Mouse (Mus musculus): Measurements from ENCODE around the gene Plpp3. TPM values are rescaled to one million over a fixed set of nuclear protein-coding genes. Genes with fewer than 3 reads are reported as not detected.

Gene Plpp3
- polyA plus RNA-seq, 1 experiment from 2014 or later = 70.9 TPM

DNA sequence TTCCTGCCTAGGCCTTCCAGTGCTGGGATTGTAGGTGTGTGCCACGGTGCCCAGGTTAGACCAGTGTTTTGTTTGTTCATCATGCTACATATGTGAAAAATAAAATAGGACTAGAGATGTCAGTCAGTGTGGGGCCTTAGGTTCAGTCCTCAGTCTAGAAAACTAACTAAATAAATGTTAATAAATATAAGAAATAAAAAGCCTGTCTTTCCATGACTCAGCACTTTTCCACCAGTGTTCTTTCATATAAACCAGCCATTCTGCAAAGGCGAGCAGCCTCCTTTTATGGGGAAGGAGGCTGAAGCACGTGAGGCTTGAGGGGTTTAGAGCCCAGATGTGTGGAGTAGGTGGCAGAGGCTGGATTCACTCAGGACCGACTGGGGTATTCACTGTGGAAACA, 50.5 kb downstream of the Plpp3 start:
- Histone ChIP-seq H3K36me3 (peaks cover 37% of the 10 kb centered on the region), H3K27me3 (no peaks in the 10 kb centered on the region), H3K9ac (no peak overlapping the region), H3K4me1 (replicated peaks) (peaks cover 47% of the 10 kb centered on the region), H3K4me2 (no peak overlapping the region), H3K27ac (replicated peaks) (no peak overlapping the region), H3K4me3 (no peak overlapping the region), H3K9me3 (no peaks in the 10 kb centered on the region)
- WGBS = 87% methylated on average over 4 of the region's 4 CpGs
- no peak for ATAC-seq (ENCODE audit: low read depth)

DNA sequence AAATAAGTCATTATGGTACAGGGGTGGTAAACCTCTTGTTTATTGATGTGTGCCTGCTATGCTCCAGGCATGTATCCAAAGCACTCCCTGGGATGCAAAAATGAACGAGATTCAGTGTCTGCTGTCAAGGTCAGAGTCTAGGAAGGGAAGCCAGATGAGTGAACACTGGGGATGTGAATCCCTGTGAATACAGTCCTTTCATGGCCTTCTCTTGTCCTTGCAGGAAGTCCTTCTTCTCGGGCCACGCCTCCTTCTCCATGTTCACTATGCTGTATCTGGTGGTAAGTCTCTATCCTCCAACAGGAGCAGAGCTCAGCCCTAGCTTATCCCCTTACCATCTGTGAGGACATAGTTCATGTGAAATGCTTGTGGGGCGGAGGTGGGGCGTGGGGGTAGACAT, 51.8 kb downstream of the Plpp3 start:
- no peaks in the 10 kb centered on the region for H3K27me3 ChIP-seq
- peaks cover 40% of the 10 kb centered on the region for H3K36me3 ChIP-seq
- H3K9me3 ChIP-seq = no peaks in the 10 kb centered on the region
- H3K4me1 ChIP-seq (replicated peaks) = peaks cover 36% of the 10 kb centered on the region
- no peak overlapping the region for H3K27ac ChIP-seq (replicated peaks)
- H3K4me2 ChIP-seq = no peak overlapping the region
- 88% methylated on average over 5 of the region's 5 CpGs for WGBS
- no peak for ATAC-seq (ENCODE audit: low read depth)
- H3K4me3 ChIP-seq = no peak overlapping the region
- H3K9ac ChIP-seq = no peak overlapping the region

- Histone ChIP-seq H3K9ac (no peak overlapping the region), H3K4me2 (no peak overlapping the region), H3K9me3 (no peaks in the 10 kb centered on the region), H3K36me3 (peaks cover 39% of the 10 kb centered on the region), H3K27me3 (no peaks in the 10 kb centered on the region), H3K27ac (replicated peaks) (no peak overlapping the region), H3K4me3 (no peak overlapping the region), H3K4me1 (replicated peaks) (no peaks in the 10 kb centered on the region)
- no peak for ATAC-seq (ENCODE audit: low read depth)
Observed at GRCm38 (mm10) chr4:105213314-105213713, 56.2 kb downstream of the Plpp3 start.

DNA sequence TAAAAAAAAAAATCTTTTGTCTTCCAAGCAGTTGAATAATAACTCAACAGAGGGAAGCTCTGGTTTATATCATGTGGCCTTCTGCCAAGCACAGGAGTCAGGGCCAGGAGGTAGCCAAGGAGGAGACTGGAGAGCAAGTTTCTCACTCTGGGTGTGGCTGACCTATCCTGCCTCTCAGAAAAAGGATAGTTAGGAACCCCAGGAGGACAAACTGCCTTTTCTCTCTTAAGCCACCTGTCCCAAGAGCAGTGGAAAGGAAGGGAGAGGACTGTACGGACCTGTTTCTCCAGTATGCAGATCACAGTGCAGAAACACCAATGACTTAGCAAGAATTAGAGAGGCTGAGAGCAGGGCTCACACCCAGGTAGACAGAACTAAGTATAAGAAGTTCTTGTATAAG, 57.3 kb downstream of the Plpp3 start:
- H3K9ac ChIP-seq = no peak overlapping the region
- no peak overlapping the region for H3K4me3 ChIP-seq
- no peaks in the 10 kb centered on the region for H3K9me3 ChIP-seq
- H3K27me3 ChIP-seq = no peaks in the 10 kb centered on the region
- no peak for ATAC-seq (ENCODE audit: low read depth)
- H3K4me2 ChIP-seq = no peak overlapping the region
- WGBS = 91% methylated on average over 1 of the region's 1 CpGs
- no peak overlapping the region for H3K27ac ChIP-seq (replicated peaks)
- H3K36me3 ChIP-seq = peaks cover 31% of the 10 kb centered on the region
- H3K4me1 ChIP-seq (replicated peaks) = no peaks in the 10 kb centered on the region

- H3K27ac ChIP-seq (replicated peaks) = no peak overlapping the region; the same call in 1 of the 2 replicates
- 72% methylated on average over 12 of the region's 12 CpGs for WGBS
- H3K9me3 ChIP-seq = no peaks in the 10 kb centered on the region
- H3K4me2 ChIP-seq = no peak overlapping the region
- no peak overlapping the region for H3K9ac ChIP-seq
- H3K4me3 ChIP-seq = no peak overlapping the region
- H3K27me3 ChIP-seq = no peaks in the 10 kb centered on the region
- H3K36me3 ChIP-seq = peaks cover 30% of the 10 kb centered on the region
- no peak for ATAC-seq (ENCODE audit: low read depth)
- peaks cover 6% of the 10 kb centered on the region; the same call in 1 of the 2 replicates for H3K4me1 ChIP-seq (replicated peaks)
Observed at GRCm38 (mm10) chr4:105215726-105216410, 58.7 kb downstream of the Plpp3 start.

DNA sequence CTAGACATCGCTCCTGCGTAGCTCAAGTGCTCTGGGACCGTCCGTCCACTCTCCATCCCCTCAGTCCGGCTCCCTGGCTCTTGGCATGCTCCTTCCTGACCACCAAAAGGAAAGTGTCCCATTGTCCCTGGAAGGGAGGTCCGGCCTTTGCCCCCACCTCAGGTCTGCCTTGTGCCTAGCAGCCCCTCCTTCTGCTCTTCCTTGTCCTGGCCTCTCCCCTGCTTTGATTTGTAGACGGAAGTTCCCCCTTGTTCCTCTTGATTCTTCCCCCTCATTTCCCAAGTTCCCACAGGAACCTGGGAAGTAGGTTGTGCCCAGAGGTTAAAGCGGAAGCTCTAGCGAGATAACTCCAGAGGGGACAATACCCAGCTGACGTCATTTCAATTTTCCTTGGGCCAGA, 61.1 kb downstream of the Plpp3 start:
- peaks cover 28% of the 10 kb centered on the region for H3K36me3 ChIP-seq

GRCm38 (mm10) chr4:105219316-105219715, 62.2 kb downstream of the Plpp3 start:
- ATAC-seq (ENCODE audit: low read depth) = no peak; the same call in 1 of the 2 replicates
- H3K4me3 ChIP-seq = no peak overlapping the region
- no peak overlapping the region for H3K9ac ChIP-seq
- H3K4me2 ChIP-seq = no peak overlapping the region
- WGBS = 87% methylated on average over 13 of the region's 13 CpGs
- H3K36me3 ChIP-seq = peaks cover 37% of the 10 kb centered on the region
- peaks cover 14% of the 10 kb centered on the region for H3K4me1 ChIP-seq (replicated peaks)
- no peaks in the 10 kb centered on the region for H3K9me3 ChIP-seq
- H3K27me3 ChIP-seq = no peaks in the 10 kb centered on the region
- no peak overlapping the region for H3K27ac ChIP-seq (replicated peaks)

More for the DNA sequence above, 61.1 kb downstream of the Plpp3 start:
- Histone ChIP-seq H3K9ac (no peak overlapping the region), H3K27me3 (no peaks in the 10 kb centered on the region), H3K27ac (replicated peaks) (no peak overlapping the region), H3K4me1 (replicated peaks) (peaks cover 6% of the 10 kb centered on the region; the same call in 1 of the 2 replicates), H3K9me3 (no peaks in the 10 kb centered on the region), H3K4me3 (no peak overlapping the region), H3K4me2 (no peak overlapping the region)
- ATAC-seq (ENCODE audit: low read depth) = no peak
- 75% methylated on average over 10 of the region's 10 CpGs for WGBS

DNA sequence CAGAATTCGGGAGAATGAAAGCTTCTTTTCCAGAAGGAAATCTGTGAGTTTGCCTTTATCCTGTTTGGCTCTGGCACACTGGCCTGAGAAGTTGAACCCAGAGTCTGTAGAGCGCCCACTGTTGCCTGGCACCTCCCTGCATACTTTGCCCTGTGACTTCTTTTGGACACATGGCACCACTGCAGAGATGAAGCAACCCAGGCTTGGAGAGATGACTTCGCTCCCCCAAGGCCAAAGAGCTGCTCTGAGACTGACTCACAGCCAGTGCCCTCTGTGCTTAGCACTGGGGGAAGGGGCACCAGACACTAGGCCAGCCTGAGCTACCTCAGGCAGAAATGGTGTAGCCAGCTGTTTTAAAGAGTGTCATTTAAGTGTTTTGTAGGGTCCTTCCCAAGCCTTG, 63.7 kb downstream of the Plpp3 start:
- Histone ChIP-seq H3K27me3 (no peaks in the 10 kb centered on the region), H3K4me1 (replicated peaks) (peaks cover 20% of the 10 kb centered on the region), H3K27ac (replicated peaks) (no peak overlapping the region), H3K9me3 (no peaks in the 10 kb centered on the region), H3K36me3 (peaks cover 38% of the 10 kb centered on the region), H3K9ac (no peak overlapping the region), H3K4me3 (no peak overlapping the region), H3K4me2 (no peak overlapping the region)
- no peak for ATAC-seq (ENCODE audit: low read depth)
- 91% methylated on average over 3 of the region's 3 CpGs for WGBS

DNA sequence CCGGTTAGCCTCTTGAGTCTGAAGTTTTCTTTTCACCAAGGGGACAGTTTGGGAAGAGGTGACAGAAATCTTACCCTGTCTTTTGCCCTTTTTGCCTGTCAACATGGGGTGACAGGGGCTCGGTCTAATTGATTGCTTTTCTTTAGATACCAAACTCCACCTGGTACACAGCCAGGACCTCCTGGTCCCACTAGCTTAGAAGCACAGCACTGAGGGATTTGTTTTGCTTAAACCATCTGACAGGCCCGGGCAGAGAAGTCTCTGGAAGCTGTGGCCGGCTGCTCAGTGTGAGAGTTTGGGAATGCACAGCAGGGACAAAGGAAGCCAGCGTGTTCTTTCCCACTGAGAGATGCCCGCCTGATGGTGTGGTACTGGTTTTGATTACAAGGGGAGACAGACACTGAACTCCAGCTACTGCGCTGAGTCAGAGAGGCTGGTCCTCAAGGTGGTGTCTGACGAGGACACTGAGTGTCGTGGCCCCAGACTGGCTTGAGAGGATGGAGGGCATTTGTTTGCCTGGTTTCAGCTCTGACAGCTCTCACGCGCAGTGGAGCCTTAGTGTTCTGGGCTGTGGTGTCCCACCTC, 64.2 kb downstream of the Plpp3 start:
- Histone ChIP-seq H3K4me1 (replicated peaks) (peaks cover 20% of the 10 kb centered on the region), H3K27me3 (no peaks in the 10 kb centered on the region), H3K9ac (no peak overlapping the region), H3K36me3 (peaks cover 39% of the 10 kb centered on the region), H3K9me3 (no peaks in the 10 kb centered on the region), H3K27ac (replicated peaks) (no peak overlapping the region), H3K4me2 (no peak overlapping the region), H3K4me3 (no peak overlapping the region)
- ATAC-seq (ENCODE audit: low read depth) = no peak
- WGBS = 80% methylated on average over 11 of the region's 11 CpGs

- ATAC-seq (ENCODE audit: low read depth) = no peak
- Histone ChIP-seq H3K4me2 (no peak overlapping the region), H3K27me3 (no peaks in the 10 kb centered on the region), H3K27ac (replicated peaks) (no peak overlapping the region), H3K4me1 (replicated peaks) (peaks cover 20% of the 10 kb centered on the region), H3K36me3 (peaks cover 58% of the 10 kb centered on the region), H3K9ac (no peak overlapping the region), H3K4me3 (no peak overlapping the region), H3K9me3 (no peaks in the 10 kb centered on the region)
- 90% methylated on average over 5 of the region's 5 CpGs for WGBS
Observed at GRCm38 (mm10) chr4:105223101-105223924, 66.2 kb downstream of the Plpp3 start.

DNA sequence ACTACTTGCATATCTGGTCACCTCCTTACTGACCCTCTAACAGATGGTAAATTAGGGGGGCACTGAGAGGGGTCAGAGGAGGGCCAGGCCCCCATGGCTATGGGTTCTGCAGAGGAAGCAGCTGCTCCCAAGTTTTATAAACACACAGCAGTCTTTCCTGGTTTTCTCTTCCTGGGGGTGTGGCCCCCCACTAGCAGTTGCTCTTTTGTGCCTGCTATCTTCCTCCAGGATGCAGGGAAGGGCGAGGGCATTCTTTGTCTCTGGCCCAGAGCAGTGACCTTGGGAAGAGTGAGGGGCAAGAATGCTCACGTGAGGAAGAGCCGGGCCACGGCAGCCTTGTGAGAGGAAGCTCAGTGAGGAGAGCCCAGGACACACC, 66.8 kb downstream of the Plpp3 start:
- Histone ChIP-seq H3K4me2 (no peak overlapping the region), H3K27me3 (no peaks in the 10 kb centered on the region), H3K36me3 (peaks cover 60% of the 10 kb centered on the region), H3K9me3 (no peaks in the 10 kb centered on the region), H3K27ac (replicated peaks) (no peak overlapping the region), H3K9ac (no peak overlapping the region), H3K4me3 (no peak overlapping the region), H3K4me1 (replicated peaks) (peaks cover 20% of the 10 kb centered on the region)
- ATAC-seq (ENCODE audit: low read depth) = no peak
- WGBS = 42% methylated on average over 4 of the region's 4 CpGs

GRCm38 (mm10) chr4:105225512-105225911, 68.4 kb downstream of the Plpp3 start:
- peaks cover 61% of the 10 kb centered on the region for H3K36me3 ChIP-seq
- WGBS = 73% methylated on average over 2 of the region's 2 CpGs

More at GRCm38 (mm10) chr4:105225512-105225911, 68.4 kb downstream of the Plpp3 start:
- no peak overlapping the region for H3K27ac ChIP-seq (replicated peaks)
- no peak overlapping the region for H3K9ac ChIP-seq
- no peak overlapping the region for H3K4me2 ChIP-seq
- no peak for ATAC-seq (ENCODE audit: low read depth)
- peaks cover 14% of the 10 kb centered on the region; the same call in 1 of the 2 replicates for H3K4me1 ChIP-seq (replicated peaks)
- no peaks in the 10 kb centered on the region for H3K9me3 ChIP-seq
- H3K4me3 ChIP-seq = no peak overlapping the region
- H3K27me3 ChIP-seq = no peaks in the 10 kb centered on the region

Measured in neural tube, embryonic 13.5 days (tissue).